In genomic region chr15:85315378-85316025, GRCm38 (mm10) we compare ENCODE assay signal across 8 mouse cellular contexts. TPM values are rescaled to one million over a fixed set of nuclear protein-coding genes. Genes with fewer than 3 reads are reported as not detected.
A peak's percentile ranks its signal among the peaks of the same experiment; 100 is the strongest.
DNase-seq lines count a peak whose midpoint lies in the region; ATAC-seq and TF ChIP-seq lines count a peak whose summit lies in the region.

No protein-coding gene starts in this region.

- peak; percentile 86 for TF ChIP-seq RAD21 in CH12.LX (IDR thresholded peaks at IDR 0.05; ENCODE audit: low read depth, low read length)

- dilution Hi-C loops in CH12.LX (cut with MboI; ENCODE audit: extremely low pct_ligation_motif_present, extremely low pct_unique_long_range_greater_than_20kb, low sequenced_read_pairs), result no loop called here

- intact Hi-C loops in heart, postnatal 10 days (cut with DNase I), result loop anchor here (1.0 to 10.0 kb wide), 5 partner anchors 49 to 399 kb away; no protein-coding TSS in a partner anchor

- no peaks in the 10 kb centered on the region for H3K79me2 ChIP-seq in CH12.LX (replicated peaks; ENCODE audit: control insufficient read depth, extremely low read depth, insufficient read depth, poor library complexity, severe bottlenecking)

- peak; percentile 59 to 89; a peak in 3 of 4 replicates for TF ChIP-seq CTCF in CH12.LX (conservative IDR thresholded peaks at IDR 0.05 in 1 of 2, IDR thresholded peaks at IDR 0.05 in 1 of 2; ENCODE audit: low read depth in 2 of 2, low read length in 2 of 2)
- TF ChIP-seq CTCF in bone marrow, adult 2 months (IDR thresholded peaks at IDR 0.05; ENCODE audit: control insufficient read depth, insufficient read depth, low read length), result peak; percentile 94
- TF ChIP-seq CTCF in layer of hippocampus, adult 2 months (conservative IDR thresholded peaks at IDR 0.05), result peak; percentile 83

- no peak for TF ChIP-seq POLR2A in CH12.LX (IDR thresholded peaks at IDR 0.05; ENCODE audit: low read depth, low read length)
- TF ChIP-seq POLR2A in bone marrow, adult 2 months (IDR thresholded peaks at IDR 0.05; ENCODE audit: borderline replicate concordance, control insufficient read depth, low read depth, low read length), result no peak

- H3K4me1 ChIP-seq in CH12.LX (ENCODE audit: control insufficient read depth in 1 of 2, insufficient read depth in 2 of 2), result 0 out of 4 replicates have a peak, but pooled peaks cover 0 to 2% of the 10 kb centered on the region in 2 experiments
- no peaks in the 10 kb centered on the region for H3K4me1 ChIP-seq in bone marrow, adult 2 months (ENCODE audit: control insufficient read depth, insufficient read depth, low read length)

- H3K4me2 ChIP-seq in CH12.LX (ENCODE audit: insufficient read depth, low read depth, poor library complexity, severe bottlenecking), result peak overlapping the region; percentile 33; the same call in 1 of the 2 replicates

- in situ Hi-C loops in CH12.LX (cut with MboI; ENCODE audit: low pct_ligation_motif_present, low pct_unique_long_range_greater_than_20kb, low sequenced_read_pairs), result no loop called here

- H3K9ac ChIP-seq in CH12.LX (ENCODE audit: insufficient read depth, low read depth), result no peak overlapping the region

- 0 out of 2 replicates have a peak, but pooled peaks have one; percentile 58 for ATAC-seq in erythroblast, adult 5-6 weeks (replicated peaks; ENCODE audit: low FRiP score, poor library complexity, severe bottlenecking)

- no peak overlapping the region for H3K27ac ChIP-seq in CH12.LX (ENCODE audit: insufficient read depth, low read depth)
- no peak overlapping the region for H3K27ac ChIP-seq in bone marrow, adult 2 months (ENCODE audit: control insufficient read depth, insufficient read depth, low read depth, low read length, poor library complexity)
- no peak overlapping the region for H3K27ac ChIP-seq in layer of hippocampus, adult 2 months

- 38% methylated on average over 13 of the region's 13 CpGs for WGBS in bone marrow, adult 2 months

- no peak for TF ChIP-seq EP300 in CH12.LX (IDR thresholded peaks at IDR 0.05; ENCODE audit: low read length)

- DNase-seq in CH12.LX (ENCODE audit: extremely low read depth), result peak; percentile 63
- peak; percentile 79 to 85 for DNase-seq in heart, postnatal 10 days
- DNase-seq in layer of hippocampus, adult 2 months (ENCODE audit: low spot score in 2 of 2), result peak; percentile 77 to 89
- peak; percentile 84 for DNase-seq in lung, postnatal 14 days
- peak; percentile 80 for DNase-seq in retina, postnatal 1 day
- peak; percentile 54 to 63 for DNase-seq in urinary bladder, adult 18-20 months (ENCODE audit: low spot score in 2 of 2)

- peaks cover 20% of the 10 kb centered on the region for H3K27me3 ChIP-seq in CH12.LX (replicated peaks)

- no peaks in the 10 kb centered on the region for H3K36me3 ChIP-seq in CH12.LX (replicated peaks in 1 of 2; ENCODE audit: control insufficient read depth in 1 of 2, insufficient read depth in 1 of 2, low read length in 1 of 2)

- no peaks in the 10 kb centered on the region for H3K9me3 ChIP-seq in CH12.LX (replicated peaks; ENCODE audit: low read length)

- H3K4me3 ChIP-seq in CH12.LX (replicated peaks in 1 of 3; ENCODE audit: low read depth in 2 of 3, low read length in 2 of 3, poor library complexity in 1 of 3), result no peak overlapping the region
- H3K4me3 ChIP-seq in bone marrow, adult 2 months (replicated peaks; ENCODE audit: control insufficient read depth, low read depth, low read length), result no peak overlapping the region
- no peak overlapping the region for H3K4me3 ChIP-seq in layer of hippocampus, adult 2 months

TF ChIP-seq in CH12.LX, 34 proteins besides CTCF, POLR2A, EP300 and RAD21:
- no peak for TF ChIP-seq E2F4 (IDR thresholded peaks at IDR 0.05; ENCODE audit: insufficient replicate concordance, low read depth, low read length)
- peak; percentile 87 for TF ChIP-seq SMC3 (IDR thresholded peaks at IDR 0.05; ENCODE audit: low read depth, low read length)
- TF ChIP-seq USF1 (IDR thresholded peaks at IDR 0.05; ENCODE audit: low read depth, low read length), result no peak
- TF ChIP-seq ZC3H11A (IDR thresholded peaks at IDR 0.05; ENCODE audit: low read depth, low read length), result peak; percentile 42; the same call in 1 of the 2 replicates
- TF ChIP-seq BHLHE40 (IDR thresholded peaks at IDR 0.05; ENCODE audit: low read depth, low read length), result no peak
- no peak for TF ChIP-seq ZNF384 (IDR thresholded peaks at IDR 0.05; ENCODE audit: low read depth, low read length)
- no peak for TF ChIP-seq ELF1 (IDR thresholded peaks at IDR 0.05; ENCODE audit: low read depth, low read length)
- TF ChIP-seq GABPA (IDR thresholded peaks at IDR 0.05; ENCODE audit: insufficient replicate concordance, low read depth, low read length), result no peak

RNA-seq across cellular contexts. Expression of gene Atxn10, which starts 20.5 kb away (rescaled TPM):
- 71.4 and 81.7 TPM in 2 replicates for total RNA-seq in CH12.LX (2012; rRNA removed)
- total RNA-seq in CH12.LX (2014; rRNA removed), result 92.3 and 101 TPM in 2 replicates
- polyA plus RNA-seq in CH12.LX (2012; ENCODE audit: insufficient read length, low read depth), result 151 and 170 TPM in 2 replicates
- polyA plus RNA-seq in bone marrow, adult 2 months (2011; ENCODE audit: insufficient read depth, insufficient read length, low replicate concordance, missing spikeins), result 24.4 and 66.8 TPM in 2 replicates
- 35.0 and 42.4 TPM in 2 replicates for total RNA-seq in erythroblast, adult 5-6 weeks (2015; ENCODE audit: low replicate concordance)
- total RNA-seq in erythroblast, adult 5-6 weeks (2017; ENCODE audit: low replicate concordance), result 20.1 and 22.3 TPM in 2 replicates
- total RNA-seq in heart, postnatal 10 days (2021), result 100 to 1,000 TPM; 104 to 114 TPM
- total RNA-seq in layer of hippocampus, adult 2 months (2021), result 100 to 1,000 TPM; 290 to 297 TPM
